Mouse (Mus musculus): ENCODE results near the gene Fam102a. TPM values are rescaled to one million over a fixed set of nuclear protein-coding genes. Genes with fewer than 3 reads are reported as not detected.

The Fam102a gene
- polyA plus RNA-seq, 1 experiment from 2014 or later = 7.6 TPM

DNA sequence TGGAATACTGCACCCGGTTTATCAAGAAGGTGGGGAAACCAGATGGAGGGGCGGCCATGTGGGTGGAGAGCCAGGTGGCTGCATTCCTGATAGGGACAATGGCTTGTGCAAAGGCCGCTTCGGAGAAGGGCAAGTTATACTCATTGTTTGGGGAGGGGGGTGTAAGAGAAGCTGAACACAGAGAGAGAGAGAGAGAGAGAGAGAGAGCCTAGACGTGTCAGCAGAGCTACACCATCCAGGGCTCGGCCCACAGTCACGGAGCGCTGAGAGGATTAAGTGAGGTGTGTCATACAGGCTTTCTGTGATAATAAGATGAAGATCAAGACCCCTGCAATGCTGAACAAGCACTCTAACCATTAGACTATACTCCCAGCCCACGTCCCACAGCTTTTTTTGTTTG, 27.2 kb upstream of the Fam102a start:
- no peak overlapping the region for H3K9ac ChIP-seq (ENCODE audit: low read depth, low read length)
- 55% methylated on average over 9 of the region's 9 CpGs for WGBS
- H3K4me3 ChIP-seq (ENCODE audit: low read length) = no peak overlapping the region
- no peak overlapping the region for H3K27ac ChIP-seq (ENCODE audit: low read length)
- H3K9me3 ChIP-seq (ENCODE audit: control insufficient read depth, low read length) = no peaks in the 10 kb centered on the region
- no peaks in the 10 kb centered on the region for H3K27me3 ChIP-seq (replicated peaks; ENCODE audit: control insufficient read depth, insufficient read depth, low read length)
- H3K4me1 ChIP-seq (ENCODE audit: control insufficient read depth, insufficient read depth, low read length) = peaks cover 23% of the 10 kb centered on the region
- H3K4me2 ChIP-seq (ENCODE audit: low read depth, low read length) = no peak overlapping the region
- ATAC-seq = 0 out of 2 replicates have a peak, but pooled peaks have one; percentile 16
- no peaks in the 10 kb centered on the region for H3K36me3 ChIP-seq (ENCODE audit: control insufficient read depth, insufficient read depth, low read length)

DNA sequence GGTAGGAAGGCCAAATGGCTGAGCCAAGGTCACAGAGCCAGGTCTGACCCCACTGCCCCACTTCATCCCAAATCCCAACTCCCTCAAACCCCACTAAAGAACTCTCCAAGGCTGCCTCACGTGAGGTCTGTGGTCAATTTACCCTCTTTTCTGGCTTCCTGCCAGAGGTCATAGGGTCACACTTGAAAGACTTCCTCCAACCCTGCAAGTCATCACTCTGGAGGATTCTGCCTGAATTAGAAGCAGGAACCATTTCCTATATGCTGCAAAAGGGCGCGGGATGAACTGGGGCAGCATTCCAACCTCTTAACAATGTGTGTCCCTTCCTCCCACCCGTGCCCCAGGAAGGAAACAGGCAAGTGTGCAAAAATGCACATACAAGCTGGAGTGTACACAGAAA, 25.8 kb upstream of the Fam102a start:
- Histone ChIP-seq H3K4me2 (ENCODE audit: low read depth, low read length) (no peak overlapping the region), H3K9me3 (ENCODE audit: control insufficient read depth, low read length) (no peaks in the 10 kb centered on the region), H3K4me1 (ENCODE audit: control insufficient read depth, insufficient read depth, low read length) (peaks cover 17% of the 10 kb centered on the region), H3K27me3 (replicated peaks; ENCODE audit: control insufficient read depth, insufficient read depth, low read length) (no peaks in the 10 kb centered on the region), H3K4me3 (ENCODE audit: low read length) (no peak overlapping the region), H3K36me3 (ENCODE audit: control insufficient read depth, insufficient read depth, low read length) (no peaks in the 10 kb centered on the region), H3K27ac (ENCODE audit: low read length) (peak overlapping the region; percentile 23; the same call in 1 of the 2 replicates), H3K9ac (ENCODE audit: low read depth, low read length) (no peak overlapping the region)
- ATAC-seq = no peak
- WGBS = 25% methylated on average over 4 of the region's 4 CpGs

DNA sequence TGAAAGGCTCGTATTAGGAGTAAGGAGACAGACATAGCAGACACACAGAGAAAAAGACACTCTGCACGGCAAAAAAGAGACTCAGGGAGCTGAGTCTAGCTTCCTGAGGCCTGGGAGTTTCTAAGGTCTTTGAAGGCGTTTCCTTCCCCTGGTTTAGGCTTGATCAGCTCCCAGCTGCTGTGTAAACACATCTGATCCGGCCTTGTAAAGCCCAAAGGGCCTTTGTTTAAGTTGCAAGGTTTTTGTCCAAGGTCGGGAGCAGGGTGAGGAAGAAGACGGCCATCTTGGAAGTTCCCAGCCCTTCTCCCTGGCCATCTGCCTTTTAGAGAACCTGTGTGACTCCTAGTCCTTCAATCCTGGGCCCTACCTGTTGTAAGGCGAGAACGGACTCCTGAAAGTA, 25.2 kb upstream of the Fam102a start:
- Histone ChIP-seq H3K4me1 (ENCODE audit: control insufficient read depth, insufficient read depth, low read length) (peaks cover 17% of the 10 kb centered on the region), H3K4me3 (ENCODE audit: low read length) (no peak overlapping the region), H3K9ac (ENCODE audit: low read depth, low read length) (no peak overlapping the region), H3K27me3 (replicated peaks; ENCODE audit: control insufficient read depth, insufficient read depth, low read length) (no peaks in the 10 kb centered on the region), H3K9me3 (ENCODE audit: control insufficient read depth, low read length) (no peaks in the 10 kb centered on the region), H3K27ac (ENCODE audit: low read length) (peak overlapping the region; percentile 67; the same call in 1 of the 2 replicates), H3K36me3 (ENCODE audit: control insufficient read depth, insufficient read depth, low read length) (no peaks in the 10 kb centered on the region), H3K4me2 (ENCODE audit: low read depth, low read length) (no peak overlapping the region)
- WGBS = 41% methylated on average over 8 of the region's 8 CpGs
- no peak for ATAC-seq

GRCm38 (mm10) chr2:32512592-32512991, 22.5 kb upstream of the Fam102a start:
- no peak overlapping the region for H3K4me3 ChIP-seq (ENCODE audit: low read length)
- 60% methylated on average over 7 of the region's 7 CpGs for WGBS

GRCm38 (mm10) chr2:32514335-32514734, 20.8 kb upstream of the Fam102a start:
- Histone ChIP-seq H3K4me2 (ENCODE audit: low read depth, low read length) (no peak overlapping the region), H3K27ac (ENCODE audit: low read length) (no peak overlapping the region), H3K36me3 (ENCODE audit: control insufficient read depth, insufficient read depth, low read length) (no peaks in the 10 kb centered on the region), H3K27me3 (replicated peaks; ENCODE audit: control insufficient read depth, insufficient read depth, low read length) (no peaks in the 10 kb centered on the region), H3K4me3 (ENCODE audit: low read length) (no peak overlapping the region), H3K9me3 (ENCODE audit: control insufficient read depth, low read length) (no peaks in the 10 kb centered on the region), H3K9ac (ENCODE audit: low read depth, low read length) (no peak overlapping the region), H3K4me1 (ENCODE audit: control insufficient read depth, insufficient read depth, low read length) (peaks cover 11% of the 10 kb centered on the region)
- no peak for ATAC-seq
- WGBS = 42% methylated on average over 6 of the region's 6 CpGs

More at GRCm38 (mm10) chr2:32512592-32512991, 22.5 kb upstream of the Fam102a start:
- Histone ChIP-seq H3K9me3 (ENCODE audit: control insufficient read depth, low read length) (no peaks in the 10 kb centered on the region), H3K27me3 (replicated peaks; ENCODE audit: control insufficient read depth, insufficient read depth, low read length) (no peaks in the 10 kb centered on the region), H3K36me3 (ENCODE audit: control insufficient read depth, insufficient read depth, low read length) (no peaks in the 10 kb centered on the region), H3K4me1 (ENCODE audit: control insufficient read depth, insufficient read depth, low read length) (peaks cover 15% of the 10 kb centered on the region), H3K9ac (ENCODE audit: low read depth, low read length) (no peak overlapping the region), H3K4me2 (ENCODE audit: low read depth, low read length) (no peak overlapping the region), H3K27ac (ENCODE audit: low read length) (no peak overlapping the region)
- ATAC-seq = no peak; the same call in 1 of the 2 replicates

GRCm38 (mm10) chr2:32517233-32517867, 17.8 kb upstream of the Fam102a start:
- H3K4me1 ChIP-seq (ENCODE audit: control insufficient read depth, insufficient read depth, low read length) = peaks cover 7% of the 10 kb centered on the region
- no peak overlapping the region for H3K9ac ChIP-seq (ENCODE audit: low read depth, low read length)
- no peak overlapping the region for H3K4me2 ChIP-seq (ENCODE audit: low read depth, low read length)
- H3K27ac ChIP-seq (ENCODE audit: low read length) = no peak overlapping the region
- no peaks in the 10 kb centered on the region for H3K9me3 ChIP-seq (ENCODE audit: control insufficient read depth, low read length)
- no peak overlapping the region for H3K4me3 ChIP-seq (ENCODE audit: low read length)
- no peaks in the 10 kb centered on the region for H3K27me3 ChIP-seq (replicated peaks; ENCODE audit: control insufficient read depth, insufficient read depth, low read length)
- no peaks in the 10 kb centered on the region for H3K36me3 ChIP-seq (ENCODE audit: control insufficient read depth, insufficient read depth, low read length)
- 69% methylated on average over 4 of the region's 4 CpGs for WGBS
- ATAC-seq = peak; percentile 45; the same call in 1 of the 2 replicates

GRCm38 (mm10) chr2:32520034-32520990, 14.8 kb upstream of the Fam102a start:
- ATAC-seq = no peak
- no peaks in the 10 kb centered on the region for H3K9me3 ChIP-seq (ENCODE audit: control insufficient read depth, low read length)
- H3K4me1 ChIP-seq (ENCODE audit: control insufficient read depth, insufficient read depth, low read length) = peaks cover 9% of the 10 kb centered on the region
- H3K27ac ChIP-seq (ENCODE audit: low read length) = no peak overlapping the region
- no peaks in the 10 kb centered on the region for H3K27me3 ChIP-seq (replicated peaks; ENCODE audit: control insufficient read depth, insufficient read depth, low read length)
- H3K4me3 ChIP-seq (ENCODE audit: low read length) = no peak overlapping the region
- H3K36me3 ChIP-seq (ENCODE audit: control insufficient read depth, insufficient read depth, low read length) = no peaks in the 10 kb centered on the region
- WGBS = 72% methylated on average over 8 of the region's 8 CpGs
- no peak overlapping the region for H3K4me2 ChIP-seq (ENCODE audit: low read depth, low read length)
- no peak overlapping the region for H3K9ac ChIP-seq (ENCODE audit: low read depth, low read length)

GRCm38 (mm10) chr2:32524536-32525031, 10.5 kb upstream of the Fam102a start:
- peak; percentile 96 for ATAC-seq
- 0 out of 2 replicates have a peak overlapping the region, but pooled peaks have one; percentile 35 for H3K9ac ChIP-seq (ENCODE audit: low read depth, low read length)
- H3K4me2 ChIP-seq (ENCODE audit: low read depth, low read length) = 0 out of 2 replicates have a peak overlapping the region, but pooled peaks have one; percentile 15
- peaks cover 7% of the 10 kb centered on the region for H3K4me1 ChIP-seq (ENCODE audit: control insufficient read depth, insufficient read depth, low read length)
- H3K27ac ChIP-seq (ENCODE audit: low read length) = peak overlapping the region; percentile 60
- no peaks in the 10 kb centered on the region for H3K36me3 ChIP-seq (ENCODE audit: control insufficient read depth, insufficient read depth, low read length)
- no peak overlapping the region for H3K4me3 ChIP-seq (ENCODE audit: low read length)
- 64% methylated on average over 13 of the region's 13 CpGs for WGBS
- H3K9me3 ChIP-seq (ENCODE audit: control insufficient read depth, low read length) = no peaks in the 10 kb centered on the region
- no peaks in the 10 kb centered on the region for H3K27me3 ChIP-seq (replicated peaks; ENCODE audit: control insufficient read depth, insufficient read depth, low read length)

DNA sequence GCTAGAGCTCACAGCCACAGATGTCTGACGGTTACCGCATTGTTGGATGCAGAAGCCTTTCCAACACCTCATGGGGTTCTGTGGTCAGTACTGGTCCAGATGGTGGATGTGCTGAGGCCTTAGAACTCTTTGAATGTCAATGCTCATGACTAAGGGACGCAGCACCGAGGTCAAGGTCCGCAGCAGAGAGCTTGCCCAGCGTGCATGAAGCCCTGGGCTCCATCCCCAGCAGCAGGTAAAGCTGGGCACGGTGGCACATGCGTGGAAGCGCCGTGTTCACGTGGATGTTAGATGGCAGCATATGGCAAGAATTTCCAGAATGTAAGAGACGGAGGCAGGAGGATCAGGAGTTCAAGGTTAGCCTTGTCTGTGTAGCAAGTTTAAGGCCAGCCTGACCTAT, 9.3 kb upstream of the Fam102a start:
- Histone ChIP-seq H3K36me3 (ENCODE audit: control insufficient read depth, insufficient read depth, low read length) (no peaks in the 10 kb centered on the region), H3K4me2 (ENCODE audit: low read depth, low read length) (no peak overlapping the region), H3K9ac (ENCODE audit: low read depth, low read length) (no peak overlapping the region), H3K27ac (ENCODE audit: low read length) (no peak overlapping the region), H3K4me1 (ENCODE audit: control insufficient read depth, insufficient read depth, low read length) (peaks cover 7% of the 10 kb centered on the region), H3K27me3 (replicated peaks; ENCODE audit: control insufficient read depth, insufficient read depth, low read length) (no peaks in the 10 kb centered on the region), H3K9me3 (ENCODE audit: control insufficient read depth, low read length) (no peaks in the 10 kb centered on the region), H3K4me3 (ENCODE audit: low read length) (no peak overlapping the region)
- 83% methylated on average over 12 of the region's 12 CpGs for WGBS
- ATAC-seq = no peak
